Mouse (Mus musculus) heart, embryonic 16.5 days (tissue): Measurements from ENCODE around the gene Six5. TPM values are rescaled to one million over a fixed set of nuclear protein-coding genes. Genes with fewer than 3 reads are reported as not detected.

ENCODE experiments used
- ATAC-seq: fragments of 200-750 bp; cut with Nextera tagmentation; replicated peaks from 2 replicates; pipeline ENCODE4 v1.8.0; 2017; ENCODE audit warnings: moderate number of reproducible peaks; ENCODE audit not compliant: insufficient read depth, low FRiP score; ENCODE audit errors: extremely low read depth
- H3K27ac ChIP-seq: fragments of 300-500 bp; sonication (generic); 2 replicates; pipeline ENCODE4 v1.5.1; 2014; ENCODE audit warnings: mild to moderate bottlenecking, low read length, control low read depth, moderate library complexity
- H3K27me3 ChIP-seq: fragments of 300-500 bp; sonication (generic); 2 replicates; pipeline ENCODE4 v1.6.1; 2014; ENCODE audit warnings: low read length, mixed read lengths; ENCODE audit not compliant: control insufficient read depth, insufficient read depth
- H3K36me3 ChIP-seq: fragments of 300-500 bp; sonication (generic); 2 replicates; pipeline ENCODE4 v1.6.1; 2014; ENCODE audit not compliant: control insufficient read depth, insufficient read depth
- H3K4me1 ChIP-seq: fragments of 300-500 bp; sonication (generic); 2 replicates; pipeline ENCODE4 v1.6.1; 2014; ENCODE audit warnings: low read length, mixed read lengths; ENCODE audit not compliant: control insufficient read depth, insufficient read depth
- H3K4me2 ChIP-seq: fragments of 300-500 bp; sonication (generic); 2 replicates; pipeline ENCODE4 v1.6.1; 2014; ENCODE audit warnings: low read depth, mild to moderate bottlenecking, control low read depth, low read length
- H3K4me3 ChIP-seq: fragments of 300-500 bp; sonication (generic); 2 replicates; pipeline ENCODE4 v1.5.1; 2014; ENCODE audit warnings: mild to moderate bottlenecking, control low read depth, low read length
- H3K9ac ChIP-seq: fragments of 300-500 bp; sonication (generic); 2 replicates; pipeline ENCODE4 v1.6.1; 2014; ENCODE audit warnings: low read length, control low read depth
- H3K9me3 ChIP-seq: fragments of 300-500 bp; sonication (generic); replicated peaks from 2 replicates; pipeline ENCODE4 v1.6.1; 2016; ENCODE audit warnings: low read length; ENCODE audit not compliant: control insufficient read depth
- WGBS: fragments of 180-500 bp; shearing (Covaris S2); extraction: QIAGEN DNeasy Blood & Tissue Kit; methylation state at CpG from one replicate; pipeline ENCODE4 v1.1.7; 2014; 5-methylcytosine and 5-hydroxymethylcytosine counted together
- polyA plus RNA-seq: library from polyadenylated mRNA; unstranded; fragments of >200 nt; fragmentation: Nextera tagmentation; extraction: Ambion mirVana; gene quantifications from 2 replicates; pipeline ENCODE4 v1.2.1, GENCODE M21; 2015

Gene Six5
- polyA plus RNA-seq, 1 experiment from 2014 or later: 5.1 TPM

DNA sequence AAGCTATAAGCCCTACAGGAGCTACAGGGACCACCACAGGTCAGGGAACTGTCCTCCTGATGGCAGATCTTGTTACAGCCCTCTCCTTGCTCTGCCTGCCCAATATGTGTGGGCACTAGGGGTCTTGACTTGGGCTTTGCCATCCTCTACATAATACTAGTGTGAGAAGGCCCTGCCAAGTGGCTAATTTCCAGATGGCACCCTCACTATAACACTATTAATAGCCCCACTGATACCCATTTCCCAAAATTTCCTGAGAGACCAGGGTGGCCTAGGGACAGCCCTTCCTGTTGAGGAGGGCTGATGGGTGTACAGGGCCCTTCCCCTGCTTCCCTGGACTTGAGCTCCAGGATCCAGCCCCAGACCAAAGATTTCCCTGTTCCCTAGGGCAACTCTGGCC lies 3.5 kb downstream of the Six5 start:
- peaks cover 30% of the 10 kb centered on the region for H3K4me1 ChIP-seq
- no peak for ATAC-seq
- H3K4me2 ChIP-seq: no peak overlapping the region
- H3K36me3 ChIP-seq: peaks cover 4% of the 10 kb centered on the region; the same call in 1 of the 2 replicates
- no peaks in the 10 kb centered on the region for H3K27me3 ChIP-seq
- no peak overlapping the region for H3K27ac ChIP-seq
- H3K4me3 ChIP-seq: no peak overlapping the region
- H3K9me3 ChIP-seq: peaks cover 5% of the 10 kb centered on the region
- H3K9ac ChIP-seq: no peak overlapping the region

DNA sequence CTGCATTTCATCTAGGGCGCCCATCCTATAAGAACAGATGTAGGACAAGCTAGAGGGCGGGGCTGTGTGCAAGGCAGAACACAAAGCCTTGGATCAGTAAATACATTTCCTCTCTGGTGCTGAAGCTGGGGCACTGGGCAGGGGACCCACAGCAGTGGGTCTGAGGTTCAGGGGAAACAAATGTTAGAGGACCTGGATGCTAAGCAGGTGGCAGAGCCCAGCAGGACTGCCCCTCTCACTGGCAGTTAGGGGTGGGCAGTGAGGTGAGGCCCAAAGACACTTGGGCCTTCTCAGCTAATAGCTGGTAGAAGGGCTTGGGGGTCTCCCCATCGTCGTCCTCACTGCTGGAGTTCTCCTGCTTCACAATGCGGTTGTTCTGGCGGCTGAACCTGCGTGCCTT lies 4.4 kb downstream of the Six5 start:
- Histone ChIP-seq H3K27ac (no peak overlapping the region), H3K9ac (no peak overlapping the region), H3K27me3 (no peaks in the 10 kb centered on the region), H3K9me3 (peaks cover 5% of the 10 kb centered on the region), H3K4me3 (no peak overlapping the region), H3K4me2 (no peak overlapping the region), H3K36me3 (peaks cover 4% of the 10 kb centered on the region; the same call in 1 of the 2 replicates), H3K4me1 (peaks cover 23% of the 10 kb centered on the region)
- whole genome bisulfite sequencing: 74% methylated on average over 7 of the region's 7 CpGs
- no peak for ATAC-seq

GRCm38 (mm10) chr7:19100290-19100689 lies 5.9 kb downstream of the Six5 start:
- H3K4me3 ChIP-seq: no peak overlapping the region
- peaks cover 23% of the 10 kb centered on the region for H3K4me1 ChIP-seq
- H3K4me2 ChIP-seq: no peak overlapping the region
- H3K9ac ChIP-seq: no peak overlapping the region
- H3K27me3 ChIP-seq: no peaks in the 10 kb centered on the region
- WGBS: 63% methylated on average over 1 of the region's 1 CpGs
- peaks cover 4% of the 10 kb centered on the region; the same call in 1 of the 2 replicates for H3K36me3 ChIP-seq
- ATAC-seq: no peak
- no peak overlapping the region for H3K27ac ChIP-seq
- H3K9me3 ChIP-seq: peaks cover 5% of the 10 kb centered on the region

GRCm38 (mm10) chr7:19103741-19104140 lies 9.3 kb downstream of the Six5 start:
- Histone ChIP-seq H3K36me3 (no peaks in the 10 kb centered on the region), H3K4me3 (no peak overlapping the region), H3K27ac (no peak overlapping the region), H3K4me2 (no peak overlapping the region), H3K9ac (no peak overlapping the region), H3K27me3 (no peaks in the 10 kb centered on the region), H3K9me3 (peaks cover 5% of the 10 kb centered on the region), H3K4me1 (peaks cover 3% of the 10 kb centered on the region; the same call in 1 of the 2 replicates)
- ATAC-seq: no peak

DNA sequence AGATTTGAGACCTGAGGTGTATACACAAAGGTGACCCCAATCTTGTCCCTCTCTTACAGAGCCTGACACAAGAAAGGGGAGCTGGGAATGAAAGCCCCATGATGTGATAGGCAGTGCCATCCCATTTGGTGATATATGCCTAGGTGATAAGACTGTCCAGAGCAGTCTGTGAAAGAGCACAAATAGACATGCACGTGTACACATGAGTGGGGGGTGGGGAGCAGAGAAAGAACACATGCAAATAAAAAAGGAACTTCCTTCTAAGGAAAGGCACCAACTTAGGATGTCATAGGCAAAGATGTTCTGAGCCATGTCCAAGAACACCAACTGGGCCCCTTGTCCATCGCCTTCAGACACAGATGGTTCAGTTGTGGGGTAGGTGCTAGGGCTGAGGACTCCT lies 10.1 kb downstream of the Six5 start:
- Histone ChIP-seq H3K36me3 (no peaks in the 10 kb centered on the region), H3K9me3 (peaks cover 5% of the 10 kb centered on the region), H3K27me3 (no peaks in the 10 kb centered on the region), H3K27ac (no peak overlapping the region), H3K9ac (no peak overlapping the region), H3K4me1 (peaks cover 3% of the 10 kb centered on the region; the same call in 1 of the 2 replicates), H3K4me2 (no peak overlapping the region), H3K4me3 (no peak overlapping the region)
- WGBS: 68% methylated on average over 2 of the region's 2 CpGs
- no peak for ATAC-seq

- peaks cover 4% of the 10 kb centered on the region for H3K9me3 ChIP-seq
- H3K9ac ChIP-seq: no peak overlapping the region
- no peaks in the 10 kb centered on the region for H3K27me3 ChIP-seq
- no peak overlapping the region for H3K4me3 ChIP-seq
- H3K4me1 ChIP-seq: peaks cover 3% of the 10 kb centered on the region; the same call in 1 of the 2 replicates
- no peak overlapping the region for H3K4me2 ChIP-seq
- ATAC-seq: no peak
- no peaks in the 10 kb centered on the region for H3K36me3 ChIP-seq
- WGBS: 37% methylated on average over 3 of the region's 3 CpGs
- H3K27ac ChIP-seq: no peak overlapping the region
Measured at GRCm38 (mm10) chr7:19107436-19107835, 13.0 kb downstream of the Six5 start.

DNA sequence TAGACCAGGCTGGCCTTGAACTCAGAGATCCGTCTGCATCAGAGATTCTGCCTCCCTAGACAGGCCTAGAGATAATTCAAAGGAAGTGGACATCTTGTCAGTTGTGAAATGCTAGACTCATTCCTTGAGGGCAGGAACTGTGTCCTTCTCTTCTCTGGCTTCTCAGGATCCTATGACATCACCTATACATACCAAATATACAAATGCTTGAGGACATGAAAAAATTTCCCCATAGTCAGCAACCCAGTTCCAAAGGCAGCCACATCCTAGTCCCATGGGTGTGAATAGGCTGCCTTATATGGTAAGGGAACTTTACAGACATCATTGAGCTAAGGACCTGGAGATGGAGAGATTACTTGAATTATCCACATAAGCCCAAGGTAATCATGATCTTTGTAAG lies 15.2 kb downstream of the Six5 start:
- no peaks in the 10 kb centered on the region for H3K9me3 ChIP-seq
- ATAC-seq: no peak

DNA sequence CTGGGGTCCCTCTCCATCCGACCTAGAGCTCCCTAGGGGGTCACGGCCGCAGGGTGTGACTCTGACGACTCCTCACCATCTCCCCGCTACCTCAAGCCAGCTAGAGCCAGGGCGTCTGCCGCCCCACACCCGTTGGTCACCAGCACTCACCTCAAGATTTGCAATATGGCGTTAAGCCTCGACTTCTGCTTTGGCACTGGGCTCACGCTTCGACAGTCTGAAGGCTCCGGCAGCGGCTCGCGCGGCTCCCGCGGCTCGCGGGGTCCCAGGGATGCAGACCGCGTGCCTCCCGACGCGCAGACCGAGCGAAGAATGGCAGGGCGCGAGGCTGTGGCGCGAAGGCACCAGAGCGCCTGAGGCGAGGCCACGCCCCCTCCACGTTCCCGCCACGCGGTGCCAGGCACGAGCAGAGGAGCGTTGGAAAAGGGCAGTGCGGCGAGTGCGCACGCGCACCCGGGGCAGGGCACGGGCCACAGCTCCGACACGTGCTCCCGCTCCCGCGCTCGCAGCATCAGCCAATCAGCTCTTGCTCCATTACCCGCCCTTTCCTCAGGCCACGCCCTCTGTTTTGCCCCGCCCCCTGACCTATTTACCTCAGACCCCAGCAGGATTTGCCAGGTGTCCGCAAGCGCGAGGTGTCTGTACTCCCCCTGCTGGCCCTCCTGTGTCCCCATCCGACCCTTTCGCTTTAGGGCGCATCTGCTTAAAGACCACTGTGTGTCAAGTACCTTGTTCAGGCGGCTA lies 23.8 kb downstream of the Six5 start, which contains the start of gene Gm4969:
Gm4969 (minus strand) TSS at position 341 of the 744 bp plus-strand sequence.
- WGBS: 19% methylated on average over 60 of the region's 64 CpGs
- H3K4me1 ChIP-seq: peaks cover 16% of the 10 kb centered on the region
- peak; percentile 23; the same call in 1 of the 2 replicates for ATAC-seq
- peak within 1 kb of the TSS; percentile 39 for H3K4me3 ChIP-seq
- no peak within 1 kb of the TSS for H3K27ac ChIP-seq
- H3K9me3 ChIP-seq: peaks cover 7% of the 10 kb centered on the region
- H3K36me3 ChIP-seq: no peaks in the 10 kb centered on the region
- no peaks in the 10 kb centered on the region for H3K27me3 ChIP-seq
- peak within 1 kb of the TSS; percentile 58 for H3K4me2 ChIP-seq
- no peak within 1 kb of the TSS for H3K9ac ChIP-seq

More for the DNA sequence above, 15.2 kb downstream of the Six5 start:
- H3K27me3 ChIP-seq: no peaks in the 10 kb centered on the region
- H3K9ac ChIP-seq: no peak overlapping the region
- H3K4me3 ChIP-seq: no peak overlapping the region
- peaks cover 3% of the 10 kb centered on the region; the same call in 1 of the 2 replicates for H3K4me1 ChIP-seq
- H3K27ac ChIP-seq: no peak overlapping the region
- no peak overlapping the region for H3K4me2 ChIP-seq
- no peaks in the 10 kb centered on the region for H3K36me3 ChIP-seq
- WGBS: 90% methylated on average over 1 of the region's 1 CpGs

DNA sequence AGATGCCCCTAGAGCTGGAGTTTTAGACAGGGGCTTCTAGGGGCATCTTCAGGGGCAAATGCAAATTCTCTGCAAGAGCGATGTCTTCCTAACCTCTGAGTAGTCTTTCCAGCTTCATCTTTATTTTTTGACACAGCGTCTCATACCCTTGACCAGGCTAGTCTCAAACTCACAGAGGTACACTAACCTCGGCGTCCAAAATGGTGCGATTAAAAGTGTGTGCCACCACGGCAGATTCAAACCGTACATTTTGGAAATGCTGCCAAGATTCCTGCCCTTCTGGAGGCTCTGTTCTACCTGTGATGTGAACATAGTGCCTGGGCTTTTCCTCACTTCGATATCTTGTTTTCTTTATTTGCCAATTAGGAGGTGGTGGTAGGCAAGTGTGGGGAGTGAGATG lies 24.7 kb downstream of the Six5 start:
- no peak for ATAC-seq
- Histone ChIP-seq H3K36me3 (no peaks in the 10 kb centered on the region), H3K4me1 (peaks cover 16% of the 10 kb centered on the region), H3K9me3 (peaks cover 7% of the 10 kb centered on the region), H3K9ac (no peak overlapping the region), H3K27me3 (no peaks in the 10 kb centered on the region), H3K4me3 (no peak overlapping the region), H3K27ac (no peak overlapping the region), H3K4me2 (peak overlapping the region; percentile 19; the same call in 1 of the 2 replicates)
- WGBS: 91% methylated on average over 8 of the region's 8 CpGs
